Mouse (Mus musculus): ENCODE data around the gene Mum1. TPM values are rescaled to one million over a fixed set of nuclear protein-coding genes. Genes with fewer than 3 reads are reported as not detected.

Mum1 gene
- polyA plus RNA-seq, 1 experiment from 2014 or later = 42.4 TPM

DNA sequence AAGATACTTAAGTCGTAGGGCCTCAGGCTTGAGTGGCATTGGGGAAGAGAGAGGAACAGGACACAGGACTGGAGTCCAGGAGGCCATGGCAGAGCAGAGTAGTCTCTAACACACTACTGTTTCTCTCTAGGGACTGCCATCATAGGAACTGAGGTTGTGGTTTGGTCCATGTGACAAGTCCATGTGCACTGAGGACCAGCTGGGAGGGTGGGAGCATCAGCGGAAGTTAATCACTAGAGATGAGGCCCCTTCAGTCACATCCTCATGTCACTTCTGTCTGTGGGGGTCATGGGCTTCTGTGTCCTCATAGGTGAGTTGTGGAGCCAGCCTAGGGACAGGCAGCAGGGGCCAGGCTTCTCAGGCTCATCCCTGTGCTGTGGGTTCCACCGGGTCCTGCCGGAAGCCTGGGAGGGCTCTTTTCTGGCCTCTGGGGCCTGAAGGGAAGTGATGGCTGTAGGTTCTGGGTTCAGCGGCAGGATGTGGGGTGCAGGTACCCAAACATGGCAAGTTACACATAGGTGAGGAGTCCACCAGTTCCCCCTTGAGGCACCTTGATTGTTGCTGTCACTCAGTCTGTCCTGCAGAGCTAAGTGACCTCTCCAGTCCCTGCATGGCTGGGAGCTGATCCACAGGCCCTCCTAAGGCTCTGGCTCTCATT is 45.1 kb downstream of the Mum1 start:
- H3K4me1 ChIP-seq (ENCODE audit: control insufficient read depth, insufficient read depth, low read length) = peaks cover 17% of the 10 kb centered on the region

DNA sequence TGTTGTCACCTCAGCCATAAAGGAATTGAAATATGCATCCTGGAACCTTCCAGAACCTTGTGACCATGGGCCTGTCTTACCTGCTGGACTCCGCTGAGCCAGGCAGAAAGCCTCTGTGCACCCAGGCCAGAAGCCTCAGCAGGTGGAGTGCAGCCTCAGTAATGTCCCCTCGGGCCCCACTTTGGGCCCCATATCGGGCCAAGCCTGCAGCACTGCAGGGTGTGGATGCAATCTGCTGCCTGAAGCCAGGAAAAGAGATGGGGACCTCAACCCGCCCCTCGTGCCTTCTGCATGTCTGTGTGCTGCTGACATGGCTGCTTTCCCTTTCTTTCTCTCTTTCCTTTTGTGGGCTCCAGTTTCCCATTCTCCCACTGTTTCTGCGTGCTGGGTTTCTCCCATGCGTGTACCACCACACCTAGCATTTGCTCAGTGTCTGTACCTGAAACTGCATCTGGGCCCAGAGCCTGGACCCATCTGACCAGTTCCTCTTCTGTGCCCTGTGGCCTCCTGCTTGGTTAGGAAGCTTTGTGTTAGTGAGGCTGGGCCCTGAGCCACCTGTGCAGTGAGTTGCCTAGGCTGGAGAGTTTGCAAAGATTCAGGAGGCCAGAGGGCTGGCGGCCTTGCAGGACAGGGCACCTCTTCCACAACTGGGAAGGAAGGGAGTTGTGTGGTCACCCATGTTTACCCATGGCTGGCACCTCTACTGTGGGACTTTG is 45.8 kb downstream of the Mum1 start:
- no peak overlapping the region for H3K4me3 ChIP-seq (ENCODE audit: low read depth, low read length)
- no peak for DNase-seq (ENCODE audit: low spot score)
- H3K27ac ChIP-seq (ENCODE audit: low read depth, low read length) = no peak overlapping the region
- 88% methylated on average over 8 of the region's 8 CpGs for WGBS
- ATAC-seq = no peak
- H3K4me2 ChIP-seq (ENCODE audit: low read length) = no peak overlapping the region
- no peaks in the 10 kb centered on the region for H3K9me3 ChIP-seq (replicated peaks; ENCODE audit: control insufficient read depth, low read length)
- no peak overlapping the region for H3K9ac ChIP-seq (ENCODE audit: low read length)
- H3K4me1 ChIP-seq (ENCODE audit: control insufficient read depth, insufficient read depth, low read length) = peaks cover 10% of the 10 kb centered on the region
- no peaks in the 10 kb centered on the region for H3K27me3 ChIP-seq (replicated peaks; ENCODE audit: control insufficient read depth, insufficient read depth, low read length)
- peaks cover 55% of the 10 kb centered on the region for H3K36me3 ChIP-seq (ENCODE audit: control insufficient read depth, insufficient read depth, low read length)

More for the DNA sequence above, 45.1 kb downstream of the Mum1 start:
- Histone ChIP-seq H3K4me3 (ENCODE audit: low read depth, low read length) (no peak overlapping the region), H3K27me3 (replicated peaks; ENCODE audit: control insufficient read depth, insufficient read depth, low read length) (no peaks in the 10 kb centered on the region), H3K36me3 (ENCODE audit: control insufficient read depth, insufficient read depth, low read length) (peaks cover 49% of the 10 kb centered on the region), H3K4me2 (ENCODE audit: low read length) (no peak overlapping the region), H3K27ac (ENCODE audit: low read depth, low read length) (no peak overlapping the region), H3K9ac (ENCODE audit: low read length) (0 out of 2 replicates have a peak overlapping the region, but pooled peaks have one; percentile 3), H3K9me3 (replicated peaks; ENCODE audit: control insufficient read depth, low read length) (no peaks in the 10 kb centered on the region)
- DNase-seq (ENCODE audit: low spot score) (no peak), ATAC-seq (no peak)
- 82% methylated on average over 5 of the region's 5 CpGs for WGBS

DNA sequence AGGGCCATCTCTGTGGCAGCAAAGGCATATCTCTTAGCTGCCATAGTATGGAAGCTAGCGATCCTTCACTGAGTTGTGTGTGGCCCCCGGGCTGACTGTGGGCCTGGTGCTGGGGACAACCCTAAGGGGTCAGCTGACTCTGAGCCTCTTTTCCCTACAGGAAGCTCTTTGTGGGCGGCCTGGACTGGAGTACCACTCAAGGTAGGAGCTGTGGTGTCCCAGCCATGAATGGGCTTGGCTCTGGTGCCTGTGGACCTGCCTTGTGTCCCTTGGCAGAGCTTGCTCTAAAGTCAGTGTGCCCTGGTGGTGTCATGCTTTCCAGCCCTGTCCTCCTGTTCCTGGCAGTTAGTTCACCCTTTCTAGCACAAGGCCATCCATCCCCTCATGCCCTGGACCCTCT is 47.6 kb downstream of the Mum1 start:
- no peak overlapping the region for H3K4me2 ChIP-seq (ENCODE audit: low read length)
- H3K27me3 ChIP-seq (replicated peaks; ENCODE audit: control insufficient read depth, insufficient read depth, low read length) = no peaks in the 10 kb centered on the region
- peaks cover 65% of the 10 kb centered on the region for H3K36me3 ChIP-seq (ENCODE audit: control insufficient read depth, insufficient read depth, low read length)
- H3K9me3 ChIP-seq (replicated peaks; ENCODE audit: control insufficient read depth, low read length) = no peaks in the 10 kb centered on the region
- DNase-seq (ENCODE audit: low spot score) (no peak), ATAC-seq (no peak)
- 91% methylated on average over 3 of the region's 3 CpGs for WGBS
- no peak overlapping the region for H3K27ac ChIP-seq (ENCODE audit: low read depth, low read length)
- no peak overlapping the region for H3K4me3 ChIP-seq (ENCODE audit: low read depth, low read length)
- no peaks in the 10 kb centered on the region for H3K4me1 ChIP-seq (ENCODE audit: control insufficient read depth, insufficient read depth, low read length)
- H3K9ac ChIP-seq (ENCODE audit: low read length) = no peak overlapping the region

DNA sequence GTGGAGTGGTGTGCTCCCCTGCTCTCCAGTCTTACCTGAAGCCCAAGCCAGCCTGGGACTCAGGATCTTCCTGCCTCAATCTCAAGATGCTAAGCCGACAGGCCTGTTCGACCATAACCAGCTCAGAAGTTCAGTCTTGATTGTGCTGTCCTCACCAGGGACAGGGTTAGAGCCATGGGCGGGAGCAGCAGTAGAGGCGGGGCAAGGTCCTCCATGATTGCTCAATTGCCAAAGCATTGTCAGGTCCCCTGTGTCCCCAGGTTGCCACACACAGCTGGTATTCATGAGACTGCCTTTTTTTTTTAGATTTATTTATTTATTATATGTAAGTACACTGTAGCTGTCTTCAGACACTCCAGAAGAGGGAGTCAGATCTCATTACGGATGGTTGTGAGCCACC is 50.0 kb downstream of the Mum1 start:
- H3K27ac ChIP-seq (ENCODE audit: low read depth, low read length) = no peak overlapping the region
- H3K4me1 ChIP-seq (ENCODE audit: control insufficient read depth, insufficient read depth, low read length) = no peaks in the 10 kb centered on the region
- H3K4me2 ChIP-seq (ENCODE audit: low read length) = no peak overlapping the region
- DNase-seq (ENCODE audit: low spot score) (no peak), ATAC-seq (no peak)
- H3K9me3 ChIP-seq (replicated peaks; ENCODE audit: control insufficient read depth, low read length) = no peaks in the 10 kb centered on the region
- H3K4me3 ChIP-seq (ENCODE audit: low read depth, low read length) = no peak overlapping the region
- H3K9ac ChIP-seq (ENCODE audit: low read length) = no peak overlapping the region
- 86% methylated on average over 5 of the region's 5 CpGs for WGBS
- H3K27me3 ChIP-seq (replicated peaks; ENCODE audit: control insufficient read depth, insufficient read depth, low read length) = no peaks in the 10 kb centered on the region
- H3K36me3 ChIP-seq (ENCODE audit: control insufficient read depth, insufficient read depth, low read length) = peaks cover 88% of the 10 kb centered on the region

DNA sequence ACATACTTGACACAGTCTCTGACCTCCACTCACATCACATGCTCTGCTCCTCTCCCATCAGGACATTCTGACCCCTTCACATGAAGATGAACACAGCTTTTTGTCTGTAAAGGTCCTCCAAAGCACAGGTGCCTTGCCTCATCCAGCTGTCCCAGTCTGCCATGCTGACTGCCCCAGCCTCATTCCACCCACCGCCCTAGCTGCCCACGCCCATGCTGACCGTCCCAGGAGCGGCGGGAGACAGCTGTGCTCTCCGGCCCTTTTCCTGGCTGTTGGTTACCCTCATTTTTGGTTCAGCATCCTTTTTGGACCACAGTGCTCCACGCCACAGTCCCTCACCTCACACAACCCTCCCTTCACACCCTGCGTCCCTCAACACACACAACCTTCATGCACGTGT is 52.2 kb downstream of the Mum1 start:
- Histone ChIP-seq H3K9ac (ENCODE audit: low read length) (no peak overlapping the region), H3K36me3 (ENCODE audit: control insufficient read depth, insufficient read depth, low read length) (peaks cover 98% of the 10 kb centered on the region), H3K4me1 (ENCODE audit: control insufficient read depth, insufficient read depth, low read length) (no peaks in the 10 kb centered on the region), H3K4me2 (ENCODE audit: low read length) (no peak overlapping the region), H3K27ac (ENCODE audit: low read depth, low read length) (no peak overlapping the region), H3K4me3 (ENCODE audit: low read depth, low read length) (no peak overlapping the region), H3K27me3 (replicated peaks; ENCODE audit: control insufficient read depth, insufficient read depth, low read length) (no peaks in the 10 kb centered on the region), H3K9me3 (replicated peaks; ENCODE audit: control insufficient read depth, low read length) (no peaks in the 10 kb centered on the region)
- WGBS = 92% methylated on average over 9 of the region's 9 CpGs
- no peak for DNase-seq (ENCODE audit: low spot score)
- ATAC-seq = no peak

DNA sequence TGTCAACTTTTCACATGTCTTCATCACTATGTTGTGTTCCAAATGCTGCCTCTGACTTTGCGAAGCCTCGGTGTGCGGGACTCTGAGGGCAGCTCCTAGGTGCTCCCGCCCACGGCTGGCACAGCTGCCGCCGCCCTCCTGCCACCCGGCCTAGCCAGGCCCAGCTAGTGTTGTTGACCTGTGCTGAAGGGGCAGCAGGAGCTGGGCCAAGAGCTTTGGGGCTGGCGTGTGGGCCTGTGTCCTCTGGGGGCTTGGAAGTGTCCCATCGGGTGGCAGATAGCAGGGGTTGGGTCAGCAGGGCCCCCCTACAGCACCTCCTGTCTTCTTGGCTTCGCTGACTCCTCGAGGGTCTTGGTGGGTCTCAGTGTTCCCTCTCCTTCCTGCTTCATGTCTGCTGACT is 53.0 kb downstream of the Mum1 start:
- whole genome bisulfite sequencing = 94% methylated on average over 12 of the region's 12 CpGs
- Histone ChIP-seq H3K4me2 (ENCODE audit: low read length) (no peak overlapping the region), H3K9me3 (replicated peaks; ENCODE audit: control insufficient read depth, low read length) (no peaks in the 10 kb centered on the region), H3K4me3 (ENCODE audit: low read depth, low read length) (no peak overlapping the region), H3K27me3 (replicated peaks; ENCODE audit: control insufficient read depth, insufficient read depth, low read length) (no peaks in the 10 kb centered on the region), H3K9ac (ENCODE audit: low read length) (no peak overlapping the region), H3K36me3 (ENCODE audit: control insufficient read depth, insufficient read depth, low read length) (peaks cover 98% of the 10 kb centered on the region), H3K4me1 (ENCODE audit: control insufficient read depth, insufficient read depth, low read length) (no peaks in the 10 kb centered on the region), H3K27ac (ENCODE audit: low read depth, low read length) (no peak overlapping the region)
- ATAC-seq = no peak
- no peak for DNase-seq (ENCODE audit: low spot score)

DNA sequence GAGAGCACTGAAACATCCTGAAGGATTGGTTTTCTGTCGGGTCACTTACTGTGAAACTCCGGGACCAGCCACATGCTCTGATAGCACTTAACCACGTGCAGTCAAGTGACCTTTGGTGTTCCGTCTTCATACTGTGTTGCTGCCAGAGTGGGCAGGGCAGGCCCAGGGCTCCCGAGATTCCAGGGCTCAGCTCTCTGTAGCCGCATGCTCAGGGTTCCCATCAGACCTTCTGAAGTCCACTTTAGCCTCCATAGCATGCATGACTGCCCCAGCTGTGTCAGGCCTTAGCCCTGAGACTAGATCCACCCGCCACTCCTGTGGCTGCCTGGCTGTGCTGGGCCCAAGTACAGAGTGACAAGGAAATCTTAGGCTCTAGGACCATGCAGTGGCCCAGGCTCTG is 55.1 kb downstream of the Mum1 start:
- H3K27me3 ChIP-seq (replicated peaks; ENCODE audit: control insufficient read depth, insufficient read depth, low read length) = no peaks in the 10 kb centered on the region
- H3K27ac ChIP-seq (ENCODE audit: low read depth, low read length) = no peak overlapping the region; the same call in 1 of the 2 replicates
- no peaks in the 10 kb centered on the region for H3K4me1 ChIP-seq (ENCODE audit: control insufficient read depth, insufficient read depth, low read length)
- no peak overlapping the region for H3K4me3 ChIP-seq (ENCODE audit: low read depth, low read length)
- H3K4me2 ChIP-seq (ENCODE audit: low read length) = no peak overlapping the region
- ATAC-seq = no peak
- 92% methylated on average over 7 of the region's 7 CpGs for WGBS
- no peak for DNase-seq (ENCODE audit: low spot score)
- peaks cover 96% of the 10 kb centered on the region for H3K36me3 ChIP-seq (ENCODE audit: control insufficient read depth, insufficient read depth, low read length)
- no peaks in the 10 kb centered on the region for H3K9me3 ChIP-seq (replicated peaks; ENCODE audit: control insufficient read depth, low read length)
- no peak overlapping the region for H3K9ac ChIP-seq (ENCODE audit: low read length)

DNA sequence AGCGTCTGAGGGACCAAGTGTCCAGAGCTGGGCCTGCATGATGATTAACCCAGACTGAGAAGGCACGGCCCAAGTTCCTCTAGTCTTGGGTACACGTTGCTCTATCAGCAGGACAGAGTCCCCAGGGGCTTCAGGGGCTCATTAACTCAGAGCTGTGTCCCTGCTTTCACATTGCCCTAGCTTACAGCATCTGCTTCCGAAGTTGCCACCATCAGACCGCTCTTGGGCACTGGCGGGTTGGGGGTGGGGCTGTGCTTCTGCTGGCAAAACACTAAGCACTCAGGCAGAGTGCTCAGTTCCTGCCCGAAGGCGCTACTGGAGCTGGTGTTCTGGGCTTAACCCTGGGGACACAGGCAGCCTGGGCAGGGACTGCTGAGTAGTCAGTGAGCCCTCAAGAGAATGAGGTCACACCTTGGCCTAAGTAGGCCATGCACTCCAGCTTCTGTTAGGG is 55.7 kb downstream of the Mum1 start:
- no peak overlapping the region for H3K4me3 ChIP-seq (ENCODE audit: low read depth, low read length)
- no peaks in the 10 kb centered on the region for H3K9me3 ChIP-seq (replicated peaks; ENCODE audit: control insufficient read depth, low read length)
- ATAC-seq = no peak
- no peaks in the 10 kb centered on the region for H3K27me3 ChIP-seq (replicated peaks; ENCODE audit: control insufficient read depth, insufficient read depth, low read length)
- DNase-seq (ENCODE audit: low spot score) = no peak
- no peaks in the 10 kb centered on the region for H3K4me1 ChIP-seq (ENCODE audit: control insufficient read depth, insufficient read depth, low read length)
- H3K27ac ChIP-seq (ENCODE audit: low read depth, low read length) = no peak overlapping the region; the same call in 1 of the 2 replicates
- H3K4me2 ChIP-seq (ENCODE audit: low read length) = no peak overlapping the region
- peaks cover 96% of the 10 kb centered on the region for H3K36me3 ChIP-seq (ENCODE audit: control insufficient read depth, insufficient read depth, low read length)
- H3K9ac ChIP-seq (ENCODE audit: low read length) = no peak overlapping the region
- 75% methylated on average over 8 of the region's 8 CpGs for WGBS
